Mouse (Mus musculus): ENCODE measurements around the gene Tshz2. TPM values are rescaled to one million over a fixed set of nuclear protein-coding genes. Genes with fewer than 3 reads are reported as not detected.

Tshz2 gene
- total and polyA plus RNA-seq, 2 experiments from 2014 or later, result 29.0 to 40.2 TPM

DNA sequence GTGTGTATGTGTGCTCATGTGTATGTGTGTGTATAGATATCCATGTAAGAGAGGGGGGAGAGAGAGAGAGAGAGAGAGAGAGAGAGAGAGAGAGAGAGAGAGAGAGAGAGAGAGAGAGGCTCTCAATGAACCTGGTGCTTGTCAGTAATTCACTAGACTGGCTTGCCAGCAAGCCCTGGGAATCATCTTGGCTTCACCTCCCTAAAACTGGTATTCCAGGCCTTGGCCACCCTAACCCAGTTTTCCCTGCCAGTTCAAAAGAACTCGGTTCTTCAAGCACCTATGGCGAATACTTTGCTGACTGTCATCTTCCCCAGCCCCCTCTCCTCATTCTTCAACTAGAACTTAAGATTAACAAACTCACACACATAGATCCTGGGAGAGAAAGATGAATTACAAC, 294.6 kb downstream of the Tshz2 start:
- no peaks in the 10 kb centered on the region for H3K36me3 ChIP-seq (ENCODE audit: insufficient read depth, low read length)
- WGBS, result 84% methylated on average over 2 of the region's 2 CpGs
- no peak for TF ChIP-seq CTCF (IDR thresholded peaks at IDR 0.05; ENCODE audit: low read depth)
- H3K27ac ChIP-seq, result no peak overlapping the region
- peaks cover 11% of the 10 kb centered on the region for H3K4me1 ChIP-seq (ENCODE audit: insufficient read depth, low read length)
- H3K4me3 ChIP-seq (ENCODE audit: low read length), result no peak overlapping the region
- DNase-seq (ENCODE audit: low spot score) (no peak), ATAC-seq (no peak)
- H3K9me3 ChIP-seq (ENCODE audit: low read length), result no peaks in the 10 kb centered on the region
- H3K4me2 ChIP-seq (ENCODE audit: low read depth, low read length), result no peak overlapping the region
- H3K9ac ChIP-seq (replicated peaks; ENCODE audit: low read length), result no peak overlapping the region
- no peaks in the 10 kb centered on the region for H3K27me3 ChIP-seq (ENCODE audit: insufficient read depth, low read length)

DNA sequence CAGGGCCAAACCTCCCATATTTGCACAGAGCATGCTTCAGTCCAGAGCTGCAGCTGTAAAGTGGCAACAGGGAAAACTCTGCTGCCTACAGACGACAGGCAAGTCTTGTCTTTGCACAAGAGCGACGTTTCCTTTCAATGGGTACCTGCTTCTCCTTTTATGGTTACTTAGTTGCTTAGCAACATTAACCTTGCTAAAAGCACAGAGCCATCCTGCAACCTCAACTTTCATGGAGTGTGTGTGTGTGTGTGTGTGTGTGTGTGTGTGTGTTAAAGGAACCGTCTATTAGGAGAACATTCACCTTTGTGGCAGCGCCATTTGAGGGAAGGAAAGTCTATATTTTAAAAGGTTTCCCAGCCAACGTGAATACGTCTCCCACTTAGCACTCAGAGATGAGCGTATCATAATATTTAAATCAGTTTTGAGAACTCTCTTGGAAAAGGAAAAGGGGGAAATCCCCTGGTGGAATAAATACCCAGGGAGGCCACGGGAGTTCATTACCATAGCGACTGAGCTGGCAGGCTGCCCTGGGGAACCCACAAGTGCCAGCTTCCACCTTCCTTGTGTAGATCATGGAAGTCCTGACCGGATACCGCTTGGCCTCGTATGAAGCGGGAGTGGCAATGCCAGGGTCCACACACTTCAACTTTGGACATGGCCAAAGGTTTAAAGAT, 295.8 kb downstream of the Tshz2 start:
- Histone ChIP-seq H3K4me1 (ENCODE audit: insufficient read depth, low read length) (peaks cover 11% of the 10 kb centered on the region), H3K27me3 (ENCODE audit: insufficient read depth, low read length) (no peaks in the 10 kb centered on the region), H3K4me2 (ENCODE audit: low read depth, low read length) (peak overlapping the region; percentile 23; the same call in 1 of the 2 replicates), H3K9me3 (ENCODE audit: low read length) (no peaks in the 10 kb centered on the region), H3K9ac (replicated peaks; ENCODE audit: low read length) (no peak overlapping the region), H3K4me3 (ENCODE audit: low read length) (no peak overlapping the region), H3K27ac (no peak overlapping the region), H3K36me3 (ENCODE audit: insufficient read depth, low read length) (no peaks in the 10 kb centered on the region)
- DNase-seq (ENCODE audit: low spot score), result peak; percentile 54
- no peak for TF ChIP-seq CTCF (IDR thresholded peaks at IDR 0.05; ENCODE audit: low read depth)
- 29% methylated on average over 14 of the region's 14 CpGs for WGBS
- no peak for ATAC-seq

DNA sequence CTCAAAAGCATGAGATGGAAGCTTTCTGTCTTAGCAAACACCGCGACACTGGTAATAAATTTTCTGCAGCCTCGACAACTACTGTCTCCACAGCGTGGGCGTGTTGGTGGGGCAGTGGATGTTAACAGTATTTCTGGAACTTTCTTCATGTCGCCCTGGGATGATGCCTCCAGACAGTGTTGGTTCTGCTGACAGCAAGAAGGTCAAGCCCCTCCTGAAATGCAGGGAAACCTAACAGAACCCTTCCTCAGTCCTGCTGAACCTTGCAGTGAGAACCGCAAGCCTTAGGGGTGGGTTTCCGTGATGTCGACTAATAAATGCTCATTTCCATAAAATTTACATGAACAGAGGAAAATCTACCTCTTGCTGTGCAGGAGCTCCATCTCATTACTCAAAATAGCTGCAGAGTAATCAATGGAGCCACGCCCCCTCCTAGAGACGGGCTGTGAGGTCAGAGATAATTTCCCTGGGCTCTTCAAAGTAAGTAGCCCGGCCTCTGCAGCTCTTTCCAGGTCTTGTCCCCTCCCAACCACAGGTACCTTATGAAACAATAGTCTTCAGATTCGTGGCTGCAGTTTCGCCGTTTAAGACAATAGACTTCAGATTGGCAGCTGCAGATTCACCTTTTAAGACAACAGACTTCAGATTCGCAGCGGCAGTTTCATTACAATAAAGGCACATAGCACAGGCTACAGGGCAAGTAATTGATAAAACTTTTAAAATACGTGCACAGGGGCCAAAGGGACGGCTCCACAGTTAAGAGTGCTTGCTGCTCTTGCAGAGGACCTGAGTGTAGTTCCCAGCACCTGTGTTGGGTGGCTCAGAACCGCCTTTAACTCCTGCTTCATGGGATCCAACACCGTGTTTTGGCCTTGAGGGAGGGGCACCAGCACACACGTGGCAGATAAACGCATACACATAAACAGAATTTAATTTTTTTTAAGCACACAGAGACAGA, 297.0 kb downstream of the Tshz2 start:
- Histone ChIP-seq H3K9me3 (ENCODE audit: low read length) (no peaks in the 10 kb centered on the region), H3K4me3 (ENCODE audit: low read length) (peak overlapping the region; percentile 40), H3K27me3 (ENCODE audit: insufficient read depth, low read length) (no peaks in the 10 kb centered on the region), H3K4me1 (ENCODE audit: insufficient read depth, low read length) (peaks cover 11% of the 10 kb centered on the region), H3K36me3 (ENCODE audit: insufficient read depth, low read length) (no peaks in the 10 kb centered on the region), H3K4me2 (ENCODE audit: low read depth, low read length) (peak overlapping the region; percentile 64), H3K9ac (replicated peaks; ENCODE audit: low read length) (peak overlapping the region; percentile 44), H3K27ac (peak overlapping the region; percentile 62; the same call in 1 of the 2 replicates)
- TF ChIP-seq CTCF (IDR thresholded peaks at IDR 0.05; ENCODE audit: low read depth), result no peak
- ATAC-seq (peak; percentile 67; the same call in 1 of the 2 replicates), DNase-seq (ENCODE audit: low spot score) (peak; percentile 90)
- 45% methylated on average over 23 of the region's 23 CpGs for WGBS

DNA sequence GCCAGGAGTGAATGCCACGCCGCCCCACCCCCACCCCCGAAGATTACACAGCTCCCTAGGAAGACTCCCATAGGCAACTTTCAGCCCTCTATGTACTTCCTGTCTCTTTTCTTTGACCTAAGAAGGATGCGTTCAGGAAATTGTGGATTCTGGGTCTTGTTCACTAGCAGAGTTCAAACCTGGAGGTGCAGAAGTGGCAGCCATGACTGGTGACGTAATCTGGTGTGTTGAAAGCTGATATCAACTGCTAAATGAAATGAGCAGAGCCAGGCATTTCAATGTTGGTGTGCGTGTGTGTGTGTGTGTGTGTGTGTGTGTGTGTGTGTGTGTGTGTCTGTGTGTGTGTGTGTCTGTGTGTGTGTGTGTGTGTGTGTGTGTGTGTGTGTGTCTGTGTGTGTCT, 302.8 kb downstream of the Tshz2 start:
- no peaks in the 10 kb centered on the region for H3K9me3 ChIP-seq (ENCODE audit: low read length)
- no peaks in the 10 kb centered on the region for H3K4me1 ChIP-seq (ENCODE audit: insufficient read depth, low read length)
- no peak overlapping the region for H3K4me2 ChIP-seq (ENCODE audit: low read depth, low read length)
- ATAC-seq (no peak), DNase-seq (ENCODE audit: low spot score) (no peak)
- H3K36me3 ChIP-seq (ENCODE audit: insufficient read depth, low read length), result no peaks in the 10 kb centered on the region
- H3K27me3 ChIP-seq (ENCODE audit: insufficient read depth, low read length), result no peaks in the 10 kb centered on the region
- WGBS, result 89% methylated on average over 6 of the region's 6 CpGs
- no peak overlapping the region for H3K27ac ChIP-seq
- no peak overlapping the region for H3K9ac ChIP-seq (replicated peaks; ENCODE audit: low read length)
- no peak for TF ChIP-seq CTCF (IDR thresholded peaks at IDR 0.05; ENCODE audit: low read depth)
- H3K4me3 ChIP-seq (ENCODE audit: low read length), result no peak overlapping the region

DNA sequence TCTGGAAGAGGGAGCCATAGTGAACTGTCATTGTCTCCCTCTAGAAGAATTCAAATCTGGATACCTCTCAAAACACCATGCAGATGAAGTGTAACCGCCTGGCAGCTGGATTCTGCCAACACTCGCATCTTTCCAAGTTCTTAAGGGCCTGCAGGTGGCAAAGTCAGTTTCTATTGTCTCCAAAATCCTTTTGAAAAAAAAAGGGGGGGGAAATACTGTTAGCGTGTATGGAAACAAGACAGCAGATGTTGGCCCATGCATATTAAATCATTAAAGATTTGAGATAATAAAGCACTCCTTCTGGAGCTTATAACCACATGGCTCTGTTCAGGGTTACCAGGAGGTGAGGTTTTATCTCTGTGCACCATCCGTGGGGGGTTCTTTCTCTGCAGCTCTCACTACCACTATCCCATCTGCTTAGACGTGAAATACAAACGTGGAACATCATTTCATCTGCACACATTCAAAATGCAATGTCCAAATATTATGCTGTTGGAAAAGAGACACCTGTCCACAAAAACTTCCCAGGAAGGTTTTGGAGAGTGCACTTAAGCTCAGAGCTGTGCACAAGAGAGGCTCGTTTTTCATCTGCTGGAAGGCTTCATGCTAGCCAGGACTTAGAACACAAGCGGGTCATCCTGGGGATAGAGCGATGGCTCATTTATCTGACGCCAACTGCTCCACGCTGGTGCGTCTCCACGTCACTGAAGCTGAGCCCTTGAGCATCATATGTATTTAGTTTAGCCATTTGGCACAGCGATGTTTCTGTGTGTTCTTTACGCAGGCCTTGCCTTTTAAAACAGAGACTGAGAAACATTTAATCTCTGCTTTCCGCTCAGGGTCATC, 307.7 kb downstream of the Tshz2 start:
- no peak for ATAC-seq
- Histone ChIP-seq H3K4me1 (ENCODE audit: insufficient read depth, low read length) (no peaks in the 10 kb centered on the region), H3K27me3 (ENCODE audit: insufficient read depth, low read length) (no peaks in the 10 kb centered on the region), H3K4me3 (ENCODE audit: low read length) (no peak overlapping the region), H3K4me2 (ENCODE audit: low read depth, low read length) (no peak overlapping the region), H3K36me3 (ENCODE audit: insufficient read depth, low read length) (no peaks in the 10 kb centered on the region), H3K9me3 (ENCODE audit: low read length) (no peaks in the 10 kb centered on the region), H3K9ac (replicated peaks; ENCODE audit: low read length) (no peak overlapping the region), H3K27ac (no peak overlapping the region)
- 64% methylated on average over 16 of the region's 16 CpGs for WGBS
- TF ChIP-seq CTCF (IDR thresholded peaks at IDR 0.05; ENCODE audit: low read depth), result no peak
- DNase-seq (ENCODE audit: low spot score), result no peak

DNA sequence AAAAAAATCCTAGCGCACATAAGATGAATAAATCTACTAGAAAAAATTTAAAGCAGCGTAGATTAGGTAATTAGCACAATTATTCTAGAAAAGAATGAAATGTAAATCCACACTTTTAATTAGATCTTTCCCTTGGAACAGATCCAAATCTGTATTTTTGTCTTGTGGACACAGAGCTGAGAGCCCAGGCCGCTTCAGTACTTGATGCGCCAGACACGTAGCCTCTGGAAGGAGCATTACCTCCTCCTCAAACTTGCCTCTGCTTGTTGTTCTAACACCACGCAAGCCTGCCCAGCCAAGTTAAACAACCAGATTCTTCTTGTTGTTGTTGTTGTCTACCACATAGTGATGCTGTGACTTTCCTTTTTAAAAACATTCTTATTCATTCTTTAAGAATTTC, 310.9 kb downstream of the Tshz2 start:
- H3K27ac ChIP-seq, result no peak overlapping the region
- no peaks in the 10 kb centered on the region for H3K36me3 ChIP-seq (ENCODE audit: insufficient read depth, low read length)
- TF ChIP-seq CTCF (IDR thresholded peaks at IDR 0.05; ENCODE audit: low read depth), result no peak
- H3K9ac ChIP-seq (replicated peaks; ENCODE audit: low read length), result no peak overlapping the region
- WGBS, result 82% methylated on average over 6 of the region's 6 CpGs
- no peak overlapping the region for H3K4me2 ChIP-seq (ENCODE audit: low read depth, low read length)
- H3K4me3 ChIP-seq (ENCODE audit: low read length), result no peak overlapping the region
- DNase-seq (ENCODE audit: low spot score) (no peak), ATAC-seq (no peak)
- H3K4me1 ChIP-seq (ENCODE audit: insufficient read depth, low read length), result no peaks in the 10 kb centered on the region
- H3K9me3 ChIP-seq (ENCODE audit: low read length), result no peaks in the 10 kb centered on the region
- no peaks in the 10 kb centered on the region for H3K27me3 ChIP-seq (ENCODE audit: insufficient read depth, low read length)

All from hindbrain, postnatal 0 days (tissue).